Mouse (Mus musculus) lung, postnatal 10 days (tissue): Measurements from ENCODE around the gene Spred1.

Experiments used
- DNase-seq: peaks from one replicate; pipeline ENCODE4 v3.0.0; 2021

Spred1 gene

DNA sequence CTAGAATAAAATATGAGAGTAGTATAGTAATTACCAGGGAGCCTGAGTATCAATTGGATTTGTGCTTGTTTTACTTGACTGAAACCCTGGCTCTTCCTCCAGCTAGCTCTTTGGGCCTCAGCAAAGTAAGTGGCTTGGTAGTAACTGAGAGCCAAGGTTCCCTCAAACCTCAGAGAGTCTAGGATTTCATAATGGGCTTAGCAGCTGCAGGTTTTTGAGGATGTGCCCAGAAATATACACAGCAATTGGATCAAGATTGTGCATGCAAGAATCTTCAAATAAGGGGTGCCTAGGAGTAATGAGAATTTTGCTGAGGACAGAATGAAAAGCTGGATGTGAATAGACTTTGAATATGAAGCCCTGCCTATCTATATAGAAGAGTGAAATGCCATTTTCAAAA, 69.7 kb downstream of the Spred1 start:
- DNase-seq: no peak

DNA sequence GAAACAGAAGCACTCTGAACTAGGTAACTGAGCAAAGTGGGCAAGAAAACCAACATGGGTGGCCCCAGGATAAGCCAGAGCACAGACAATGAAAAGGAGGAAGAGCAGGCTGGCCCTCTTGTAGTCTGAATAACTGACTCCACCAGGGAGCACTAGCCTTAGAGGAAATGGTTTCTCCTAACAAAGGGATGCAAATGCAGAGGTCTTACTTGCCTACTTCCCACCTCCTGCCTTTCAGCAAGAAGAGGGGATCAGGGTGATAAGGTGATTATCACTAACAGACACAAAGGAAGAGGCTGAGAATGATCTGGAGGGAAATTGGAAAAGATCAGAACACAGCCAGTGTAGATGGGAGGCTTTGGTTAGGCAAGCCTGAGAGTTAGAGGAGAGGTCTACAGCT, 73.1 kb downstream of the Spred1 start:
- DNase-seq: no peak

DNA sequence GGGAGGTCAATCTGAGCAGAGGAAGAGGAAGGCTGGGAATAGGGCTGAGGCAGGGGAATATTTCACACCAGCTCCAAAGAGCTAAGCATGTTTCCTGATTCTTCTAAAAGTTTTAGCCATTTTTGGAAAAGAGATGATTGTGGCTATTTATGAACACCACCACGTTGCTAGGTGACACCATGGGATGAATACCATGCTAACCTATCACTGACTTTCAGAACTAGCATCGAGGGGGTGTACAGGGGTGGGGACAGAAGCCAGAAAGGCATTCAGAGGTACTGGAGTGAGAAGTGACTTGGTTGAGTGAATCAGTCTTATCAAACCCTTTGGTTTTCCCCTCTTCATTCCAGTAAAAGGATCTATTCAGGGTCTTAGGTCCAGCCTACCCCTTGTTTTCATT, 74.0 kb downstream of the Spred1 start:
- DNase-seq: no peak

DNA sequence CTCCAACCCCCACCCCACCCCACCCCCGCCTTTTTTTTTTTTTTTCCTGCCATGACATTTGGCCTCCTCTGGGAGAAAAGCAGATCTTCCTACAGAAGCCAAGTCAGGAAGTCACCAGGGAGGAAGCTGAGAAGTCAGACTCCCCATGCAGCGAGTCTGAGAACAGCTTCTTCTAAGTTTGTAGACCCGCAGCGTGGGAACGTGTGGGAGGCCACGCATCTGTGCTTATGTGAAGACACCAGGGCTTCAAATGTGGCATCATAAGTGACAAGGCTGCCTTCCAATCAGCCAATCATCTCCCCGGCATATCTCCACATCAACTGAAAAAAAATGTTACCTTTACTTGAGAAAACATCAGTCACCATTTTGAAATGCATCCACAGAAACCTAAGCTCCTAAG, 74.4 kb downstream of the Spred1 start:
- DNase-seq: no peak

DNA sequence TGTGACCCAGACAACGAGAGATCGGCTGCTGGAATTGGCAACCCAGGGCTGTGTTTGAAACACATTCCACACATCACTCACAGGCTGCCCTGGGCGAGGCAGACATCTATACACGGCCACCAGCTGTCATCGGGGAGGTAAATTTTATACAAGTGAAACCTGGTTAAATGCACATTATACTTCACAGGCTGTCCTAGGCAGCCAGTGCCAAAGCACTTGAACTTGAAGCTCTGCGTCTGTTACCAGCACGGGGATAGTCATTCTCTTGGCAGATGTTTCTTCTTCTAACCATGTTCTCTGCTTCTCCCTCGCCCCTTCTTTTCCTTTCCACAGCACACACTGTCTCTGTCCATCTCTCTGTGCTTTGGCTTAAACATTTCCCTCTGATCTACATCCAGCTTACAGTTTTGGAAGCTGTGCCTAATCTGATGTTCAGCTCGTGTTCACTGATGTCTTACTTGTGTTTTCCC, 79.7 kb downstream of the Spred1 start:
- DNase-seq: peak; percentile 30

DNA sequence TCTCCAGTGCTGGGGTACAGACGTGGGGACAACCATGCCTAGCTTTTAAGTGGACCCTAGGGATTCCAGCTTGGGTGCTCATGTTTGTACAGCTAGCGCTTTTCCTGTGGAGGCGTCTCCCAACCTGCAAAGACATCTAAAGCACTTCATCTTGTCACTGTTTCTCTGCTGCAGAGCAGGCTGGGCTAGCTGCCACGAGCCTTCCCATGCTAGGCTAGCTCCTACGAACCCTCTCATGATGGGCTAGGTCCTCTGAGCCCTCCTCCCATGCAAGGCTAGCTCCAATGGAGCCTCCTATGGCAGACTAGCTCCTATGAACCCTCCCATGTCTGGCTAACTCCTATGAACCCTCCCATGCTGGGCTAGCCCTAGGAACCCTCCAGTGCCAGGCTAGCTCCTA, 82.2 kb downstream of the Spred1 start:
- peak; percentile 28 for DNase-seq

DNA sequence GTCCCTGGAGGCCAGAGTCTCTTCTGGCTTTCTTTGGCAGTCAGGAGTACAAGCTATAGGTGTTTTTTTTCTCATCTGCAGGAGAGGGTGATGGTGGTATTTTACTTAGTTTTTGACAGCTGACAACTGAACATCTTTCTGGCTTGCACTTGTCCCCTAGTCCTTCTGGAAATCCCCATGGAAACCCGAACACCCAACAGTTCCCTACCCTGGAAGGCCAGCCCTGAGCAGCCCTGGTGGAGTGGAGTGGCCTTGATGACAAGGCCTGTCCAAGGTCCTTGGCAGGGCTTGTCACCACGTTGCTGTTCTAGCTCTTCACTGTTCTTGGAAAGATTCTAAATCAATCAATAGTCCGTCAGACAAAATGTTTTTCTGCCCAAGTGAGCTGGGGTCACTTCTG, 83.4 kb downstream of the Spred1 start:
- DNase-seq: peak; percentile 24

DNA sequence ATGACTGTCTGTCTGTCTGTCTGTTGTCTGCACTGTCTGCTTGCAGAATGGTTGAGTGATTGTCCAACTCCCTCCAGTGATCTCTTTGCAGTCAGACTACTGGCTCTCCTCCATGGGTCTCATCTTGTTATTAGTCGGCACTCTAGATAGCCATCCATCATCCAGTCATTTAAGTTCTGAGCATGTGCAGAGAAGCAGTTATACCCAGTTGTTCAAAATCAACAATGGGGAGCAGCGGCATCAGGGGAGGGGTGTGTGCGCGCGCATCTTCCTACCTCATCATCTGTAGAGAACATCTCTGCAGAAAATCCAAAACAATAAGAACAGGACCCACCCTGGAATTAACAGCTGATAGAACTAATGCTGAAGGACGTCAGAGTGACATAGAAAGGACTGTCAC, 83.9 kb downstream of the Spred1 start:
- DNase-seq: no peak

DNA sequence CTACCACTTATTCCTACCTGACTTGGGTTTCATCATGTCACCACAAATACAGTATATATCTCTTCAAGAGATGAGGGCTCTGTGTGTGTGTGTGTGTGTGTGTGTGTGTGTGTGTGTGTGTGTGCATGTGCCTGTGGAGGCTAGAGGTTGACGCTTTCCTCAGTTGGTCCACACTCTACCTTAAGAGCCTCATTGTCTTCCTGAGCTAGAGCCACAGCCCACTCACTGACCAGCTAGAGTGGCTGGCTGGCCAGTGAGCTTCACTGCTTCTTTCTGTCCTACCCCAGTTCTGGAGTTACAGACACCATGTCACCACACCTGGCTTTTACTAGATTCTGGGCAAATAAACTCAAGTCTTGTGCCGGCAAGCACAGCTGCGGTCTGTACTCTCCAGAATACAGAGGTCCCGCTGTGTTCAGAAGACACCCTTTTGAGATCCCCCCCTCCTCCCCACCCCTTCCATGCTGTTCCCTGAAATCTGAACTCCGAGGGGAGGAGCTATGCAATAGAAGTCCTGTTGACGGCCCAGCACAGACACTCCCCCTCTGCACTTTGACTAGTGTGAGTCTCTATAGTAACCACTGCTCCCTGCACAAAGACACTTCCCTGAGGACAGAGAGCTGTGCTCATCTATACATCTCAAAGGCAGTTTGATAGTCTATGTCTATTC, 89.4 kb downstream of the Spred1 start:
- DNase-seq: peak; percentile 63

DNA sequence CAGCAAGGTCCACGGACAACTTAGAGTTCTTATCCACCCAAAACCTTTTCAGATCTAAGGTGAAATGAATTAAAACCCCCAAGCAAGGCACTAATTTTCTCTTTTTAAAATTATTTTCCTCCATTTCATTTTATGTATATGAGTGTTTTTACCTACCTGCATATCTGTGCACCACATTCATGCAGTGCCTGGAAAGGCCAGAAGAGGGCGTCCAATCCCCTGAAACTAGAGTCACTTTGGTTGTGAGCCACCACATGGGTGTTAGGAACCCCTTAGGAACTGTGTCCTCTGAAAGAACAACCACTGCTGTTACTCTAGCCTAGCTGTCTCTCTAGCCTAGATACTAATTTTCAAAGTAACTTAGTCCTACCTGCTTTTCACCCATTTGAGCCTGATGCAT, 95.0 kb downstream of the Spred1 start:
- DNase-seq: no peak

DNA sequence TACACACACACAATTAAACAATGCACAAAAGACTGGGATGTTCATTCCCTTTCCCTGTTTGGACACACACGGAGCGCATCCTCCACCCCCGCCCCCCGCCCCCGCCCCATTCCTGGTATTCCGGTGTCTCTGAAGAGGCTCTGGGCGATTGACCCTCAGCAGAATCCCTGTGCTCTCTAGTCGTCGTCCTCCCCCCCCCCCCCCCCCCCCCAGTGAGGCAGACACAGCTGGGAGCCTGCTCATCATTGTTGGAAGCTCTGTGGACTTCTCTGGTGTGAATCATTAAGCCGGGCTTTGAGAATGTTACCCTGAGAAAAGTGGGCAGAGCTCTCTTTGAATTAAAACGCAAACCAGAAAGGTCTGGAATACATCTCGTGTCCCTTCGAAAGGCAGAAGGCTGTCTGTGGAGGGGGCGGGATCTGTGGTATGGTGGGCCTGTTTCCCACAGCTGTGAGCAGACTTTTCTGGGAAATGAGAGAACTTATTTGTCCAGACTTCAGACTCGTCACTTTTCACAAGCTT, 96.6 kb downstream of the Spred1 start:
- no peak for DNase-seq

DNA sequence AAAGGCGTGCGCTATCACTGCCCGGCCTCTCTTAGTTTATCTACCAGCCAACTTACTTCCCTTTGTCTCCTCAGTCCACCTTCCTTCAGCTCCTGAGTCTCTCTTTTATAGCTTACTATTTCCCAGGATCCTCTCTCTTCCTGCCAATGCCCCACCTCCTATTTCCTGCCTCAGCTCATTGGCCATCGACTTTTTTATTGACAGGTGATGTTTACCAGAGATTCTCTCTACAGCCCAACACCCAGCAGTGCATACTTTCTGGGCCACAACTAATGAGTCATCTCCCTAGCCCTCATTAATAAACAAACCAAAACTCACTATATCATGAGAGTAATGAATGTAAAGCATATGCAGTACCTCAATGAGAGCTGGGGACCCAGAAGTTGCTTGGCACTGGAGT, 98.4 kb downstream of the Spred1 start:
- no peak for DNase-seq

DNA sequence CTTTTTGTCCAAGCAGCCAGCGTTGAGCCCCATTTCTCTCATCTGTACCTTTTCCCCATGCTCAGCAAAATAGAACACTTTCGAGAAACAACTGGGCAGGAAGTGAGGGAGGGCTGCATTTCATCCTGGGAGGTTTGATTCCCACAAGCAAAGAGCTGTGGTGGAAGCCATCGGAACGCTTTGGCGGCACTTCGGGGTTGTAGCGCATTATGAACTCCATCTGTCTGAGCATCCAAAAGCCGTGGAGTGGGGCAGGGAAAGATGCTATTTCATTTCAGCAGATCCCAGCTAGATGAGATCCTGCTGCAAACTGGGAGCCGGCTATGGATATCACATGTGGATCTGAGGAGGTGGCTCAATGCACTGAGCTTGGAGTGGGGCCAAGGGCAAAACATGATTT, 101.5 kb downstream of the Spred1 start:
- no peak for DNase-seq

DNA sequence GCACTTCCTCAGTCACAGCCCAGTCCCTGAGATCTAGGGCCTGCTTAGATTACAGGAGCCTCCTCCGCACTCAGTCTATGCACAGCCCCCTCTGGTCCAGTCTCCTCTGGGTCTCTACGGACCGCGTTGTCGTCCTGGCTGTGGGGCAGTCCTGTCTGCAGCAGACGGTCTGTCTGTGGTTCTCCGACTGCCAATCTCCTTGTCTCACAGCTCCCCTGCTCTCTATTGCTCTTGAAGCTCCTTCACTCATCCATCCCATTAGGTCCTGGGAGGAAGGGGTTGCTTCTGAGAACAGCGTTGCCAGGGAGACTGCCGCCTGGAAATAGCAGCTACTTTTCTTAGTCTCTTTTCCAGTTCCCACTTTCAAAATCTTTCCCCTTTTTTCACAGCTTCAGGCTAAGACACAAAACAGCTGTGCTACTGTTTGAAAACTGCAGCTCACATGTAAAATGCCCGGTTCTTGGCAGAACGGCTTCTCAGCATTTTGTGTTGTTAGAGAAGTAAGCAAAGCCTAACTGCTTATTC, 107.5 kb downstream of the Spred1 start:
- DNase-seq: peak; percentile 27

DNA sequence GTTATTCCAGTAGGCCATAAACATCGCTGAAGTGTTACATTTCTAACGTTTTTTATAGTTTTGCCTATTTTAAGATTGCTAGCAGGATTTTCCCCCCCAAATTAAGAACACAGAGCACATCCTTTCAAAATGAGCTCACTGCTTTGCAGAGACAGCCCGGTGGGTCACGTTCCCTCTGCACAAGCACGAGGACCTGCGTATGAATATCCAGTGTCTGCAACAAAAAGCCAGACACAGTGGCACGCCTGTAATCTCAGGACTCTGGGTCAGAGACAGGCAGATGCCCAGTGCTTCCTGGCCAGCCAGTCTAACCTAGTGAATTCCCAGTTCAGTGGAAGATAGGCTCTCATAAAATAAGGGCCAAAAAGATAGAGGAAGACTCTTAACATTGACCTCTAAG, 109.1 kb downstream of the Spred1 start:
- no peak for DNase-seq

DNA sequence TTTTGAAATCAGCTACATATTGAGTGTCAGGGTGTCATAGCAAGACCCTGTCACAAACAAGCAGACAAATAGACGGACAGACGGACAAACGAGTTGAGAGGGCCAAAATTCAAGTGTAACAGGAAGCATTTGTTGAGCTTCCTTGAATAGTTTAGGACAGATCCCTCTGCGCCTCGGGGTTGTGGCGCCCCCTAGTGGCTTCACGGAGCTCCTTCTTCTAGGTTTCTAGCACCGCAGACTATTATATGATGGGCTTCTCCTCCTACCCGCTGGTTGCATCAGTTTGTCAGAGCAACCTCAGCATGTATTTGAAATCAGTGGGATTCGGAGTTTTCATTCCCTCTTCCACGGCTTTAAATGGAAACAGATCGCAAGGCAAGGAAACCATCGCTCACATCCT, 110.1 kb downstream of the Spred1 start:
- peak; percentile 92 for DNase-seq
